Mouse (Mus musculus): ENCODE results near the gene Exoc2.
A peak's percentile ranks its signal among the peaks of the same experiment; 100 is the strongest.

Exoc2 gene

GRCm38 (mm10) chr13:30819891-30820290, 154.0 kb downstream of the Exoc2 start:
- DNase-seq (ENCODE audit: low spot score) = no peak

GRCm38 (mm10) chr13:30817436-30817835, 156.5 kb downstream of the Exoc2 start:
- DNase-seq (ENCODE audit: low spot score) = no peak

GRCm38 (mm10) chr13:30814256-30814655, 159.6 kb downstream of the Exoc2 start:
- no peak for DNase-seq (ENCODE audit: low spot score)

- no peak for DNase-seq (ENCODE audit: low spot score)
These were observed 160.4 kb downstream of the Exoc2 start for GRCm38 (mm10) chr13:30813464-30813863.

GRCm38 (mm10) chr13:30809240-30809639, 164.7 kb downstream of the Exoc2 start:
- no peak for DNase-seq (ENCODE audit: low spot score)

- no peak for DNase-seq (ENCODE audit: low spot score)
These were observed 171.4 kb downstream of the Exoc2 start for GRCm38 (mm10) chr13:30802336-30802955.

GRCm38 (mm10) chr13:30801886-30802285, 172.0 kb downstream of the Exoc2 start:
- DNase-seq (ENCODE audit: low spot score) = no peak

- DNase-seq (ENCODE audit: low spot score) = no peak
These were observed 177.9 kb downstream of the Exoc2 start for GRCm38 (mm10) chr13:30795960-30796359.

- DNase-seq (ENCODE audit: low spot score) = no peak
These were observed 180.3 kb downstream of the Exoc2 start for GRCm38 (mm10) chr13:30793616-30794015.

GRCm38 (mm10) chr13:30793196-30793595, 180.7 kb downstream of the Exoc2 start:
- no peak for DNase-seq (ENCODE audit: low spot score)

GRCm38 (mm10) chr13:30792741-30793140, 181.2 kb downstream of the Exoc2 start:
- no peak for DNase-seq (ENCODE audit: low spot score)

GRCm38 (mm10) chr13:30792308-30792707, 181.6 kb downstream of the Exoc2 start:
- DNase-seq (ENCODE audit: low spot score) = no peak

- no peak for DNase-seq (ENCODE audit: low spot score)
These were observed 183.9 kb downstream of the Exoc2 start for GRCm38 (mm10) chr13:30790016-30790415.

- no peak for DNase-seq (ENCODE audit: low spot score)
These were observed 185.5 kb downstream of the Exoc2 start for GRCm38 (mm10) chr13:30788421-30788820.

GRCm38 (mm10) chr13:30787960-30788359, 185.9 kb downstream of the Exoc2 start:
- no peak for DNase-seq (ENCODE audit: low spot score)

GRCm38 (mm10) chr13:30787556-30787955, 186.3 kb downstream of the Exoc2 start:
- DNase-seq (ENCODE audit: low spot score) = no peak

GRCm38 (mm10) chr13:30787036-30787320, 186.9 kb downstream of the Exoc2 start:
- no peak for DNase-seq (ENCODE audit: low spot score)

GRCm38 (mm10) chr13:30786235-30787035, 187.5 kb downstream of the Exoc2 start:
- no peak for DNase-seq (ENCODE audit: low spot score)

- DNase-seq (ENCODE audit: low spot score) = no peak
These were observed 188.4 kb downstream of the Exoc2 start for GRCm38 (mm10) chr13:30785423-30786040.

- peak; percentile 49 for DNase-seq (ENCODE audit: low spot score)
These were observed 191.5 kb downstream of the Exoc2 start for GRCm38 (mm10) chr13:30782419-30782818.

- peak; percentile 15 for DNase-seq (ENCODE audit: low spot score)
These were observed 192.0 kb downstream of the Exoc2 start for GRCm38 (mm10) chr13:30781905-30782304.

GRCm38 (mm10) chr13:30777678-30778179, 196.2 kb downstream of the Exoc2 start:
- DNase-seq (ENCODE audit: low spot score) = no peak

- DNase-seq (ENCODE audit: low spot score) = no peak
These were observed 197.9 kb downstream of the Exoc2 start for GRCm38 (mm10) chr13:30776021-30776420.

Data from embryo, embryonic 10.5 days (tissue).